Mouse (Mus musculus) olfactory bulb, adult 2 months (tissue): Measurements from ENCODE around the gene Elavl1. TPM values are rescaled to one million over a fixed set of nuclear protein-coding genes. Genes with fewer than 3 reads are reported as not detected.

Source experiments
- H3K27ac ChIP-seq: fragments of 200-500 bp; 2 replicates; pipeline ENCODE4 v1.5.1; 2012; ENCODE audit warnings: low read depth, low read length; ENCODE audit not compliant: insufficient read depth
- H3K4me1 ChIP-seq: fragments of 200-500 bp; 2 replicates; pipeline ENCODE4 v1.6.1; 2012; ENCODE audit warnings: low read length; ENCODE audit not compliant: control insufficient read depth, insufficient read depth
- H3K4me3 ChIP-seq: fragments of 200-500 bp; 2 replicates; pipeline ENCODE4 v1.5.1; 2012; ENCODE audit warnings: mild to moderate bottlenecking, low read depth, low read length, moderate library complexity; ENCODE audit not compliant: insufficient read depth
- CTCF ChIP-seq: fragments of 200-500 bp; IDR thresholded peaks from 2 replicates; pipeline ENCODE4 v1.5.1; 2012; ENCODE audit warnings: low read depth, mild to moderate bottlenecking, low read length, moderate library complexity; ENCODE audit not compliant: insufficient read depth
- POLR2A ChIP-seq: fragments of 200-500 bp; IDR thresholded peaks from 2 replicates; pipeline ENCODE4 v1.6.1; 2012; ENCODE audit warnings: mild to moderate bottlenecking, low read depth, low read length, moderate library complexity; ENCODE audit not compliant: insufficient read depth
- WGBS: fragments of 180-500 bp; shearing (Covaris S2); methylation state at CpG from one replicate; pipeline ENCODE4 v1.1.7; 2018; 5-methylcytosine and 5-hydroxymethylcytosine counted together
- polyA plus RNA-seq: library from polyadenylated mRNA; stranded (reverse); fragments of >200 nt; gene quantifications from 2 replicates; pipeline ENCODE4 v1.2.4, GENCODE M21; 2012; ENCODE audit warnings: low replicate concordance; ENCODE audit not compliant: missing spikeins, insufficient read depth, insufficient read length

The Elavl1 gene
- polyA plus RNA-seq, 1 experiment = not detected

DNA sequence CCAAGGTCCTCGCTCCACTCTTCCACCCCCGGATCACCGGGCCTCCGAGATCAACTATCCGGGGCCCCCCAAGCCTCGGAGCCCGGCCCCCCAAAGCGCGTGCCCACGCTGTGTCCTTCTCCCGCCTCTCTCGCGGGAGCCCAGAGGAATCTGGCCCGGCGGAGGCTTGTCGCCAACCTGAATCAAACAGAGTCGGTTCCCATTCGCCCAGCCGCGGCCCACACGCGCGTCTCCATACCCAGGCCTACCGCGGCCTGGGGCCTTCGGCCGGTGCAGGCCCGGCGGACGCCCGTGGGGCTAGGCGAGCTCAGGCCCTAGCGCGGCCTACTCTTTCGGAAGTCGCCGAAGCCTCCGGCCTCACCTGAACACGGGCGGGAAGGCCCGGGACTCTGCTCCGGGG is 688 bp downstream of the Elavl1 start:
- TF ChIP-seq CTCF (no peak), POLR2A (no peak)
- Histone ChIP-seq H3K27ac (peak overlapping the region; percentile 62; the same call in 1 of the 2 replicates), H3K4me3 (peak overlapping the region; percentile 100)

DNA sequence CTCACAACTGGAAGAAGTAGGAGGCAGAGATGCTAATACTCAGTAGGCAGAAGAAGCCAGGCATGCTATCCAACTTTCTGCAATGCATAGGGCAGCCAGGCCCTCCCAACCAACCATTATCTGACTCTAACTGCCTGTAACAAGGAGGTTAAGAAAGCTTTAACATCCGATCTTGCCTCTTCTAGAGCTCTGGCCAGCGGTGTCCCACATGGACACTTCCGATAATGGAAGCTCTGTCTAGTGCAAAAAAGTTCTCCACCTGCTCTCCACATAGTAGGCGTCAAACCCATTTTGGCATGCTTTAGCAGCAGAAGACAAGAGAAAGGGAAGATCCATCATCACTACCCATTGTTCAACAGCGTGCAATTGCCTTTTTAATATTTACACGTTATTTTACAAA is 1.3 kb downstream of the Elavl1 start:
- Histone ChIP-seq H3K4me3 (peak overlapping the region; percentile 100), H3K27ac (no peak overlapping the region), H3K4me1 (peaks cover 7% of the 10 kb centered on the region)
- WGBS = under 1% methylated on average over 6 of the region's 6 CpGs
- TF ChIP-seq POLR2A (no peak), CTCF (no peak)

More for the DNA sequence above, 688 bp downstream of the Elavl1 start:
- peaks cover 6% of the 10 kb centered on the region for H3K4me1 ChIP-seq
- under 1% methylated on average over 42 of the region's 42 CpGs for WGBS

DNA sequence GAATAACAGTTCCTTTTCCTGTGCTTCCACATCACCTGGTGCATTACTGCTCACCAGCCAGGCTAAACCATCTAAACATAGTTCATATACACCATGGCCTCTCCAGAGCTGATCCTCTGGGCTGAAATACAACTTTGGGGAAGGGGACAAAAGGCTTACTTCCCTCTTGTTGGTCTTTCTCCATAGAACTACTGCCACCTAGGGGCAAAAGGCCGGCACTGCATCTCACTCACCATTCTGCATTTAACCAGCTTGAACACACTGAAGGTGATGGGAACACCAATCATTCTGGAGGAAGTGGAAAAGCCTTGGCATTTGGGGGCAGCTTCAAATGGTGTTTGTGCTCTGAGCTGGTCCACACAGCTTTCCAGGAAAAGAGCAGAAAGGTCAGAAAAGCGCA is 2.7 kb downstream of the Elavl1 start:
- 34% methylated on average over 2 of the region's 2 CpGs for WGBS

GRCm38 (mm10) chr8:4321031-4321430 is 4.2 kb downstream of the Elavl1 start:
- 31% methylated on average over 2 of the region's 2 CpGs for WGBS
- H3K27ac ChIP-seq = no peak overlapping the region
- peaks cover 7% of the 10 kb centered on the region for H3K4me1 ChIP-seq
- TF ChIP-seq POLR2A = no peak
- TF ChIP-seq CTCF = no peak
- no peak overlapping the region for H3K4me3 ChIP-seq

More for the DNA sequence above, 2.7 kb downstream of the Elavl1 start:
- Histone ChIP-seq H3K4me1 (peaks cover 7% of the 10 kb centered on the region), H3K27ac (no peak overlapping the region), H3K4me3 (no peak overlapping the region)
- TF ChIP-seq CTCF = no peak
- TF ChIP-seq POLR2A = no peak

GRCm38 (mm10) chr8:4320404-4320803 is 4.8 kb downstream of the Elavl1 start:
- 79% methylated on average over 1 of the region's 1 CpGs for WGBS
- Histone ChIP-seq H3K27ac (no peak overlapping the region), H3K4me1 (peaks cover 7% of the 10 kb centered on the region), H3K4me3 (no peak overlapping the region)
- TF ChIP-seq CTCF (no peak), POLR2A (no peak)

- Histone ChIP-seq H3K4me3 (no peak overlapping the region), H3K27ac (no peak overlapping the region), H3K4me1 (peaks cover 8% of the 10 kb centered on the region)
- 95% methylated on average over 11 of the region's 11 CpGs for WGBS
- TF ChIP-seq CTCF (no peak), POLR2A (no peak)
Observed at GRCm38 (mm10) chr8:4319573-4319872, 5.7 kb downstream of the Elavl1 start.

GRCm38 (mm10) chr8:4318796-4319572 is 6.2 kb downstream of the Elavl1 start:
- H3K4me1 ChIP-seq = peaks cover 9% of the 10 kb centered on the region
- H3K4me3 ChIP-seq = no peak overlapping the region
- 79% methylated on average over 2 of the region's 2 CpGs for WGBS
- no peak overlapping the region for H3K27ac ChIP-seq
- TF ChIP-seq POLR2A (no peak), CTCF (no peak)

GRCm38 (mm10) chr8:4318124-4318523 is 7.1 kb downstream of the Elavl1 start:
- TF ChIP-seq CTCF (no peak), POLR2A (no peak)
- Histone ChIP-seq H3K27ac (no peak overlapping the region), H3K4me3 (no peak overlapping the region), H3K4me1 (peaks cover 9% of the 10 kb centered on the region)
- 79% methylated on average over 5 of the region's 5 CpGs for WGBS

- H3K4me3 ChIP-seq = no peak overlapping the region
- no peak overlapping the region for H3K27ac ChIP-seq
- H3K4me1 ChIP-seq = peaks cover 4% of the 10 kb centered on the region; the same call in 1 of the 2 replicates
- TF ChIP-seq CTCF (no peak), POLR2A (no peak)
- 65% methylated on average over 3 of the region's 3 CpGs for WGBS
Observed at GRCm38 (mm10) chr8:4314852-4315251, 10.4 kb downstream of the Elavl1 start.
